Mouse (Mus musculus) hindbrain, postnatal 0 days (tissue): Measurements from ENCODE around the gene Naa40. TPM values are rescaled to one million over a fixed set of nuclear protein-coding genes. Genes with fewer than 3 reads are reported as not detected.

Experiments
- ATAC-seq: fragments of 200-750 bp; cut with Nextera tagmentation; 2 replicates; pipeline ENCODE4 v1.8.0; 2017; ENCODE audit warnings: mild to moderate bottlenecking, moderate TSS enrichment, moderate library complexity
- DNase-seq: peaks from one replicate; pipeline ENCODE4 v3.0.0-alpha.2; 2015; ENCODE audit warnings: low spot score
- H3K27ac ChIP-seq: fragments of 300-500 bp; sonication (generic); 2 replicates; pipeline ENCODE4 v1.5.1; 2014; ENCODE audit warnings: mild to moderate bottlenecking
- H3K27me3 ChIP-seq: fragments of 300-500 bp; sonication (generic); 2 replicates; pipeline ENCODE4 v1.6.1; 2014; ENCODE audit warnings: low read length, mixed read lengths; ENCODE audit not compliant: insufficient read depth
- H3K36me3 ChIP-seq: fragments of 300-500 bp; sonication (generic); 2 replicates; pipeline ENCODE4 v1.6.1; 2014; ENCODE audit warnings: low read length, mixed read lengths; ENCODE audit not compliant: insufficient read depth
- H3K4me1 ChIP-seq: fragments of 300-500 bp; sonication (generic); 2 replicates; pipeline ENCODE4 v1.6.1; 2014; ENCODE audit warnings: antibody characterized with exemption, low read length, mixed read lengths; ENCODE audit not compliant: insufficient read depth
- H3K4me2 ChIP-seq: fragments of 300-500 bp; sonication (generic); 2 replicates; pipeline ENCODE4 v1.6.1; 2014; ENCODE audit warnings: low read depth, mild to moderate bottlenecking, low read length, moderate library complexity, mixed read lengths
- H3K4me3 ChIP-seq: fragments of 300-500 bp; sonication (generic); 2 replicates; pipeline ENCODE4 v1.5.1; 2014; ENCODE audit warnings: low read length
- H3K9ac ChIP-seq: fragments of 300-500 bp; sonication (generic); replicated peaks from 2 replicates; pipeline ENCODE4 v1.6.1; 2014; ENCODE audit warnings: mild to moderate bottlenecking, low read length, moderate library complexity, mixed read lengths
- H3K9me3 ChIP-seq: fragments of 300-500 bp; sonication (generic); 2 replicates; pipeline ENCODE4 v1.6.1; 2016; ENCODE audit warnings: low read length, mixed read lengths
- CTCF ChIP-seq: IDR thresholded peaks from 2 replicates; pipeline ENCODE4 v1.5.1; 2016; ENCODE audit warnings: antibody characterized with exemption, control low read depth, low read depth
- WGBS: fragments of 180-500 bp; shearing (Covaris S2); extraction: QIAGEN DNeasy Blood & Tissue Kit; methylation state at CpG from one replicate; pipeline ENCODE4 v1.1.7; 2014; 5-methylcytosine and 5-hydroxymethylcytosine counted together
- polyA plus RNA-seq: library from polyadenylated mRNA; unstranded; fragments of >200 nt; fragmentation: Nextera tagmentation; extraction: Ambion mirVana; gene quantifications from 2 replicates; pipeline ENCODE4 v1.2.1, GENCODE M21; 2015
- total RNA-seq: library from RNA; depleted of rRNA; stranded (reverse); fragments of >200 nt; gene quantifications from 2 replicates; pipeline ENCODE4 v1.2.3, GENCODE M21; 2014

Gene Naa40
- total and polyA plus RNA-seq, 2 experiments from 2014 or later, result 42.8 to 59.7 TPM

DNA sequence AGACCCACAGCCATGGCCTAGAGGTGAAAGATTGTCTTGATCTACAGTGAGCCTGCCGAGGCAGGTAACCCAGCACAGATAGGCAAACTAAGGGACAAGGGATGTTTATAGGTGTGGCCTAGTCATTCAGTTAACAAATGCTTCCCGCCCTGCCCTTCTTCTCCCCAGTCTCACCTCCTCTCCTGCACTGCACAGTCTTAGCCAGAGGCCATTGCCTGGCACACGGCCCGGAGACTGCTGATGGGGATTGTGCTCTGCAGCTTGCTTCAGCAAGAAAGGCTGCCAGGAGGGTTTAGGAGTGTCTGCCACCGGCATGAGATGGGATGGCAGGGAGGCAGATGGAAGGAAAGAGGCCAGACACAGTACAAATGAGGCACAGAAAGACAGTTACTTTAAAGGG lies 16.9 kb upstream of the Naa40 start:
- Histone ChIP-seq H3K27me3 (no peaks in the 10 kb centered on the region), H3K9ac (no peak overlapping the region), H3K9me3 (0 out of 2 replicates have a peak, but pooled peaks cover 3% of the 10 kb centered on the region), H3K4me2 (no peak overlapping the region), H3K4me1 (no peaks in the 10 kb centered on the region), H3K36me3 (no peaks in the 10 kb centered on the region), H3K27ac (no peak overlapping the region; the same call in 1 of the 2 replicates), H3K4me3 (no peak overlapping the region)
- DNase-seq (peak; percentile 78), ATAC-seq (peak; percentile 78)
- no peak for TF ChIP-seq CTCF
- 61% methylated on average over 5 of the region's 5 CpGs for WGBS

DNA sequence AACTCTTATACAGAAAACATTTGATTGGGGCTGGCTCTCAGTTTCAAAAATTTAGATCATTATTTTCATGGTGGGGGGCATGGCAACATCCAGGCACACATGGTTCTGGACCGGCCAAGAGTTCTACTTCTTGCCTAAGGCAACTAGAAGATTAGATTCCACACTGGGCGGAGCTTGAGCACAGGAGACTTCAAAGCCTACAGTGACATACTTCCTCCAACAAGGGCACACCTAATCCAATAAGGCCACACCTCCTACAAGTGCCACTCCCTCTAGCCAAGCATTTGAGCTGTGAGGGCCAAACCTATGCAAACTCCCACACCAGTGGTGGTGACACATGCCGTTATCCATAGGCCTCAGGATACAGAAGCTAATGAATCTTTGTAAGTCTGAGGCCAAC lies 5.0 kb upstream of the Naa40 start:
- Histone ChIP-seq H3K4me2 (no peak overlapping the region), H3K4me1 (no peaks in the 10 kb centered on the region)
- 90% methylated on average over 3 of the region's 3 CpGs for WGBS

GRCm38 (mm10) chr19:7240291-7240690 lies 692 bp downstream of the Naa40 start:
- Histone ChIP-seq H3K4me1 (peaks cover 8% of the 10 kb centered on the region), H3K36me3 (no peaks in the 10 kb centered on the region), H3K9ac (peak overlapping the region; percentile 73), H3K4me2 (peak overlapping the region; percentile 97), H3K4me3 (peak overlapping the region; percentile 75), H3K9me3 (no peaks in the 10 kb centered on the region), H3K27ac (peak overlapping the region; percentile 87), H3K27me3 (no peaks in the 10 kb centered on the region)
- no peak for TF ChIP-seq CTCF
- DNase-seq, result no peak
- 2% methylated on average over 13 of the region's 13 CpGs for WGBS
- 0 out of 2 replicates have a peak, but pooled peaks have one; percentile 3 for ATAC-seq

More for the DNA sequence above, 5.0 kb upstream of the Naa40 start:
- Histone ChIP-seq H3K9me3 (no peaks in the 10 kb centered on the region), H3K9ac (no peak overlapping the region), H3K27me3 (no peaks in the 10 kb centered on the region), H3K27ac (no peak overlapping the region), H3K36me3 (no peaks in the 10 kb centered on the region), H3K4me3 (no peak overlapping the region)
- no peak for DNase-seq
- TF ChIP-seq CTCF, result no peak
- ATAC-seq, result no peak

DNA sequence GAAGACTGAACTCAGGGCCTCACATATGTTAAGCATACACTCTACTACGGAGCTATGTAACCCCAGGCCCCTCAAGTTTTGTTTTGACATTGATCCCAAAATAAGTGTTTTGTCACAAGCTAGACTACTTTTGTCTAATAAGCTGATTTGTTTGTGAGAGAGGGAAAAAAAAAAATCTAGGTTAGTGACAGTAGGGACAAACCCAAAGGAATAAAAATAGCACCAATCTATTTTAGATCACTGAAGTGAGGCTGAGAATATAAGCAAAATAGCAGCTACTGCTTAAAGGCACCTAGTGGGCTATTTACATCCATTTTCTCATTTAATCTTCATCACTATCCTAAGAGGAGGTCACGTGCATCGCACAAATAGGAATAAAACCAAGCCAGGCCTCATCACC lies 1.4 kb downstream of the Naa40 start:
- Histone ChIP-seq H3K27me3 (no peaks in the 10 kb centered on the region), H3K9me3 (no peaks in the 10 kb centered on the region), H3K9ac (peak overlapping the region; percentile 73), H3K27ac (no peak overlapping the region), H3K4me1 (peaks cover 8% of the 10 kb centered on the region), H3K36me3 (no peaks in the 10 kb centered on the region), H3K4me2 (peak overlapping the region; percentile 97), H3K4me3 (peak overlapping the region; percentile 75)
- DNase-seq (no peak), ATAC-seq (no peak)
- 74% methylated on average over 3 of the region's 3 CpGs for WGBS
- no peak for TF ChIP-seq CTCF

- H3K9me3 ChIP-seq, result no peaks in the 10 kb centered on the region
- H3K9ac ChIP-seq, result no peak overlapping the region
- no peak overlapping the region for H3K4me2 ChIP-seq
- no peak for TF ChIP-seq CTCF
- no peak overlapping the region for H3K4me3 ChIP-seq
- ATAC-seq (no peak), DNase-seq (no peak)
- peaks cover 8% of the 10 kb centered on the region for H3K4me1 ChIP-seq
- H3K27ac ChIP-seq, result no peak overlapping the region
- H3K27me3 ChIP-seq, result no peaks in the 10 kb centered on the region
- 76% methylated on average over 4 of the region's 4 CpGs for WGBS
- H3K36me3 ChIP-seq, result peaks cover 8% of the 10 kb centered on the region
Measured at GRCm38 (mm10) chr19:7236742-7237141, 4.2 kb downstream of the Naa40 start.

- Histone ChIP-seq H3K4me2 (no peak overlapping the region), H3K4me3 (no peak overlapping the region), H3K27me3 (no peaks in the 10 kb centered on the region), H3K4me1 (peaks cover 8% of the 10 kb centered on the region), H3K9me3 (no peaks in the 10 kb centered on the region), H3K27ac (no peak overlapping the region), H3K36me3 (peaks cover 15% of the 10 kb centered on the region), H3K9ac (no peak overlapping the region)
- DNase-seq, result no peak
- no peak for ATAC-seq
- TF ChIP-seq CTCF, result no peak
- WGBS, result 89% methylated on average over 2 of the region's 2 CpGs
Measured at GRCm38 (mm10) chr19:7236011-7236410, 5.0 kb downstream of the Naa40 start.

DNA sequence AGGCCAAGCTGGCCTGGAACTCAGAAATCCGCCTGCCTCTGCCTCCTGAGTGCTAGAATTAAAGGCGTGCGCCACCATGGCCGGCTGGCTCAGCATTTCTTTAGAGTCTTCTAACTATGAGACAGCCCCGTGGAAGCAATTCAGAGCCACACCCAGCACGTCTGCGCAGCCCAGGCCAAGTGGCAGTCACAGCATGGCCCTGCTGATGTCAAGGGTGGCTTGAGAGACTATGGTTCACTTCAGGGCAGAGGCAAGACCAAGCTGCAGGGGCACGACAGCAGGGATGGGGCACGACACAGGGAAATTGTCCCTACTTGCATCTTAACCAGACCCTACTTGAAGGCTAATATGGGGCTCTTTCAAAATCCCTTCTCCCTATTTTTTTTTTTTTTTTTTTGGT lies 5.5 kb downstream of the Naa40 start:
- Histone ChIP-seq H3K4me3 (no peak overlapping the region), H3K9ac (no peak overlapping the region), H3K27me3 (no peaks in the 10 kb centered on the region), H3K4me1 (peaks cover 7% of the 10 kb centered on the region), H3K4me2 (no peak overlapping the region), H3K36me3 (peaks cover 20% of the 10 kb centered on the region), H3K27ac (no peak overlapping the region), H3K9me3 (no peaks in the 10 kb centered on the region)
- no peak for DNase-seq
- WGBS, result 89% methylated on average over 9 of the region's 9 CpGs
- no peak for ATAC-seq
- no peak for TF ChIP-seq CTCF
